Mouse (Mus musculus) liver, embryonic 16.5 days (tissue): Measurements from ENCODE around the gene Adad1. TPM values are rescaled to one million over a fixed set of nuclear protein-coding genes. Genes with fewer than 3 reads are reported as not detected.

ENCODE experiments used
- ATAC-seq: fragments of 200-750 bp; cut with Nextera tagmentation; 2 replicates; pipeline ENCODE4 v1.8.0; 2017; ENCODE audit warnings: low read depth, mild to moderate bottlenecking, moderate number of reproducible peaks, moderate library complexity
- H3K27ac ChIP-seq: fragments of 300-500 bp; sonication (generic); 2 replicates; pipeline ENCODE4 v1.5.1; 2014; ENCODE audit warnings: mild to moderate bottlenecking, low read length
- H3K27me3 ChIP-seq: fragments of 300-500 bp; sonication (generic); 2 replicates; pipeline ENCODE4 v1.6.1; 2014; ENCODE audit warnings: low read depth, low read length, mixed read lengths; ENCODE audit not compliant: control insufficient read depth, insufficient read depth
- H3K36me3 ChIP-seq: fragments of 300-500 bp; sonication (generic); 2 replicates; pipeline ENCODE4 v1.6.1; 2014; ENCODE audit warnings: mild to moderate bottlenecking; ENCODE audit not compliant: control insufficient read depth, insufficient read depth
- H3K4me1 ChIP-seq: fragments of 300-500 bp; sonication (generic); 2 replicates; pipeline ENCODE4 v1.6.1; 2014; ENCODE audit warnings: low read depth, low read length, mixed read lengths; ENCODE audit not compliant: control insufficient read depth
- H3K4me2 ChIP-seq: fragments of 300-500 bp; sonication (generic); 2 replicates; pipeline ENCODE4 v1.6.1; 2014; ENCODE audit warnings: low read depth, low read length, mixed read lengths
- H3K4me3 ChIP-seq: fragments of 300-500 bp; sonication (generic); 2 replicates; pipeline ENCODE4 v1.5.1; 2014; ENCODE audit warnings: low read depth, mild to moderate bottlenecking, low read length
- H3K9ac ChIP-seq: fragments of 300-500 bp; sonication (generic); 2 replicates; pipeline ENCODE4 v1.6.1; 2014; ENCODE audit warnings: low read depth, low read length
- H3K9me3 ChIP-seq: fragments of 300-500 bp; sonication (generic); replicated peaks from 2 replicates; pipeline ENCODE4 v1.6.1; 2016; ENCODE audit warnings: low read length; ENCODE audit not compliant: control insufficient read depth
- whole genome bisulfite sequencing: fragments of 180-500 bp; shearing (Covaris S2); extraction: QIAGEN DNeasy Blood & Tissue Kit; methylation state at CpG from one replicate; pipeline ENCODE4 v1.1.7; 2014; ENCODE audit not compliant: insufficient replicate concordance; 5-methylcytosine and 5-hydroxymethylcytosine counted together
- polyA plus RNA-seq: library from polyadenylated mRNA; unstranded; fragments of >200 nt; fragmentation: Nextera tagmentation; extraction: Ambion mirVana; gene quantifications from 2 replicates; pipeline ENCODE4 v1.2.1, GENCODE M21; 2015

The Adad1 gene
- 0.05 and 0.09 TPM in 2 replicates for polyA plus RNA-seq

GRCm38 (mm10) chr3:37063406-37063805 lies at the start of gene Adad1:
Gene Adad1, plus strand, starts transcription at chr3:37063527.
- no peaks in the 10 kb centered on the region for H3K4me1 ChIP-seq
- H3K27me3 ChIP-seq = no peaks in the 10 kb centered on the region
- no peaks in the 10 kb centered on the region for H3K36me3 ChIP-seq
- no peaks in the 10 kb centered on the region for H3K9me3 ChIP-seq
- 66% methylated on average over 39 of the region's 39 CpGs for WGBS
- H3K27ac ChIP-seq = no peak within 1 kb of the TSS
- H3K4me2 ChIP-seq = peak within 1 kb of the TSS; percentile 40
- H3K9ac ChIP-seq = no peak within 1 kb of the TSS
- H3K4me3 ChIP-seq = no peak within 1 kb of the TSS
- ATAC-seq = no peak

- Histone ChIP-seq H3K36me3 (peaks cover 7% of the 10 kb centered on the region), H3K4me2 (no peak overlapping the region), H3K9me3 (no peaks in the 10 kb centered on the region), H3K9ac (no peak overlapping the region), H3K4me3 (no peak overlapping the region), H3K27me3 (no peaks in the 10 kb centered on the region), H3K27ac (no peak overlapping the region), H3K4me1 (no peaks in the 10 kb centered on the region)
- WGBS = 66% methylated on average over 2 of the region's 2 CpGs
- no peak for ATAC-seq
Measured at GRCm38 (mm10) chr3:37037979-37038378, 25.3 kb upstream of the Adad1 start.

DNA sequence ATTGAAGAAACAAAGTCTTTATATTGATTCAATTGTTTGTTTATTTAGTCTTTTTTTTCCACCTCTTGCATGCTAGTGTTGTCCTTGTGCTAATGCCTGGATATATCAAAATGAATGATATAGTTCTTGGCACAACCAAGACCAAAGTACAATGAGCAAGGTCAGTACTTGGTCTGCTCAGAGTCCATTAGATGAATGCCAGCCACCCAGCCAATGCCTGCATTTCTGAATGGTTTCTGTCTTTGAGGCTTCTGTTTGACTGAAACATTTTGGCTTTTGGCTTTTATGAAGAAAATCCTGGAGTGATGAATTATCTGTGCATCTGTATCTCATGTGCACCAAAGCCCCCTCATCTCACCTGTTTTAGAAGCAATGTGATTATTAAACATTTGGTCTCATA lies 23.5 kb upstream of the Adad1 start:
- no peaks in the 10 kb centered on the region for H3K9me3 ChIP-seq
- ATAC-seq = no peak
- no peak overlapping the region for H3K4me3 ChIP-seq
- no peaks in the 10 kb centered on the region for H3K4me1 ChIP-seq
- H3K9ac ChIP-seq = no peak overlapping the region
- no peak overlapping the region for H3K4me2 ChIP-seq
- H3K36me3 ChIP-seq = peaks cover 4% of the 10 kb centered on the region
- no peak overlapping the region for H3K27ac ChIP-seq
- no peaks in the 10 kb centered on the region for H3K27me3 ChIP-seq

DNA sequence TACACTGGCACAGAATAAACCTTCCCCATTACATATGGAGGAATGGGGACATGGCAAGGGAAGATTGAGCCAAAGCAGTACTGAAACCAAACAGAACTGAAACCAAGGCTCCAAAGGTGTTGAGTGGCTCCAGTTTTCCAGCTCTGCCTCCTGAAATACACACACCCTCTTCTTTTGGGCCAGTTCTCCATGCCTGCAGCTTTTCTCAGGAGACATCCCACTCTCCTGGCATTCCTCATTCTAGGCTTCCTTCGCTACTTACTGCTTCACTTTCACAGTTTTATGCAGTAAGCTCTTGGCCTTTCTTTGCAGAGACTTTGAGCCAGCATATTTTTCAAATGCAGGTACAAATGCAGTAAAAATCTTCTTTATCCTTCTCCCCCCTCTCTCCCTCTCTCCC lies 11.8 kb upstream of the Adad1 start:
- Histone ChIP-seq H3K4me3 (no peak overlapping the region), H3K27ac (no peak overlapping the region), H3K9ac (no peak overlapping the region), H3K4me1 (no peaks in the 10 kb centered on the region), H3K4me2 (no peak overlapping the region), H3K36me3 (peaks cover 8% of the 10 kb centered on the region), H3K9me3 (no peaks in the 10 kb centered on the region), H3K27me3 (no peaks in the 10 kb centered on the region)
- 80% methylated on average over 1 of the region's 1 CpGs for WGBS
- ATAC-seq = no peak

DNA sequence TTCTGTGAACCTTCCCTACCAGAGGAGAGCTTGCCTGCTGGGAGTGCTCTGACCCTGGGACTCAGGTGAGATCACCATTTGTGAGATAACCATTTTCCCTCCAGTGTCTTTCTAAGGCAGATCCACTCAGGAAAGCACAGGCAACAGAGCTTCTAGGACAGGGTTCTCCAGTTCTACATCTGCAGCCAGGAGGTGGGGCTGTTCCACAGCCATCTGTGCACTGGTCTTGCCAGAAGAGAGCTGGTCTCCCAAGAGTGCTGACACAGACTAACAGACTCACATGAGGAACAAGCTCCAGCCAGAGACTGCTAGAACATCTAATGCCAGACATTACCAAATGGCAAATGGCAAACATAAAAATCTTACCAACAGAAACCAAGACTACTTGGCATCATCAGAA lies 9.9 kb downstream of the Adad1 start:
- H3K9ac ChIP-seq = no peak overlapping the region
- H3K4me1 ChIP-seq = no peaks in the 10 kb centered on the region
- no peak overlapping the region for H3K4me2 ChIP-seq
- no peaks in the 10 kb centered on the region for H3K27me3 ChIP-seq
- H3K36me3 ChIP-seq = no peaks in the 10 kb centered on the region
- no peak overlapping the region for H3K4me3 ChIP-seq
- H3K9me3 ChIP-seq = no peaks in the 10 kb centered on the region
- no peak overlapping the region for H3K27ac ChIP-seq
- no peak for ATAC-seq

GRCm38 (mm10) chr3:37084860-37085259 lies 21.5 kb downstream of the Adad1 start:
- Histone ChIP-seq H3K4me1 (no peaks in the 10 kb centered on the region), H3K9me3 (no peaks in the 10 kb centered on the region), H3K27me3 (no peaks in the 10 kb centered on the region), H3K4me2 (no peak overlapping the region), H3K27ac (no peak overlapping the region), H3K4me3 (no peak overlapping the region), H3K9ac (no peak overlapping the region), H3K36me3 (no peaks in the 10 kb centered on the region)
- no peak for ATAC-seq
- WGBS = 52% methylated on average over 4 of the region's 4 CpGs

- Histone ChIP-seq H3K9me3 (no peaks in the 10 kb centered on the region), H3K27ac (no peak overlapping the region), H3K4me1 (no peaks in the 10 kb centered on the region), H3K4me3 (no peak overlapping the region), H3K4me2 (no peak overlapping the region), H3K36me3 (no peaks in the 10 kb centered on the region), H3K9ac (no peak overlapping the region), H3K27me3 (no peaks in the 10 kb centered on the region)
- ATAC-seq = no peak
Measured at GRCm38 (mm10) chr3:37090721-37091120, 27.4 kb downstream of the Adad1 start.

GRCm38 (mm10) chr3:37125655-37126054 lies 62.3 kb downstream of the Adad1 start, which contains the start of gene Il2:
Gene Il2, minus strand, starts transcription at chr3:37125959.
- no peak within 1 kb of the TSS for H3K4me3 ChIP-seq
- no peaks in the 10 kb centered on the region for H3K36me3 ChIP-seq
- no peak within 1 kb of the TSS for H3K27ac ChIP-seq
- H3K9ac ChIP-seq = no peak within 1 kb of the TSS
- WGBS = 58% methylated on average over 4 of the region's 4 CpGs
- H3K27me3 ChIP-seq = no peaks in the 10 kb centered on the region
- no peaks in the 10 kb centered on the region for H3K4me1 ChIP-seq
- no peak for ATAC-seq
- H3K4me2 ChIP-seq = no peak within 1 kb of the TSS
- H3K9me3 ChIP-seq = no peaks in the 10 kb centered on the region

DNA sequence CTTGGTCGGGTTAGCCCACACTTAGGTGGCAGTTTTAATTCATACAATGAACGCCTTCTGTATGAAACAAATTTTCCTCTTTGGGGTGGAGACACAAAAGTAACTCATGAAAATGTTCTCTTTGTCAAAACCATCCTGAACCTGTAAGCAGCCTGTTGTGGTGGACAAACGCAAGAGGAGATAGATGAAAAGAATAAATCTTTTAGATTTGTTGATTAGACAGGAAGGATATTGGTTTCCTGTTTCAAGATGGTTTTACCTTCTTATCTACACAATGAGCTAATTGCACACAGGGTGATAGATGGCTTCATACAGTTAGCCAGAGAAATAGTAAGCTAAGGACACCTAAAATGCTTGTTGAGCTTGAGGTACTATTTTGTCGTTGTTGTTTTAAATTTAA lies 62.8 kb downstream of the Adad1 start:
- no peaks in the 10 kb centered on the region for H3K4me1 ChIP-seq

GRCm38 (mm10) chr3:37128269-37128668 lies 64.9 kb downstream of the Adad1 start:
- Histone ChIP-seq H3K27ac (no peak overlapping the region), H3K4me3 (no peak overlapping the region), H3K27me3 (no peaks in the 10 kb centered on the region), H3K9me3 (no peaks in the 10 kb centered on the region), H3K9ac (no peak overlapping the region), H3K36me3 (no peaks in the 10 kb centered on the region), H3K4me2 (no peak overlapping the region), H3K4me1 (no peaks in the 10 kb centered on the region)
- no peak for ATAC-seq
- 24% methylated on average over 4 of the region's 4 CpGs for WGBS

More for the DNA sequence above, 62.8 kb downstream of the Adad1 start:
- ATAC-seq = no peak
- Histone ChIP-seq H3K36me3 (no peaks in the 10 kb centered on the region), H3K4me2 (no peak overlapping the region), H3K9ac (no peak overlapping the region), H3K27me3 (no peaks in the 10 kb centered on the region), H3K4me3 (no peak overlapping the region), H3K27ac (no peak overlapping the region), H3K9me3 (no peaks in the 10 kb centered on the region)
- WGBS = 21% methylated on average over 4 of the region's 4 CpGs
